Mouse (Mus musculus) embryo, embryonic 11 days (tissue): ENCODE results near the gene Ythdc1.
"Not testable (repeated sequence)": the region's sequence is repeated elsewhere in the genome, so short reads cannot be mapped to it uniquely, and the experiment has no call there.

Experiments used
- DNase-seq: peaks from one replicate; pipeline ENCODE4 v3.0.0-alpha.2; 2015

Ythdc1 gene

DNA sequence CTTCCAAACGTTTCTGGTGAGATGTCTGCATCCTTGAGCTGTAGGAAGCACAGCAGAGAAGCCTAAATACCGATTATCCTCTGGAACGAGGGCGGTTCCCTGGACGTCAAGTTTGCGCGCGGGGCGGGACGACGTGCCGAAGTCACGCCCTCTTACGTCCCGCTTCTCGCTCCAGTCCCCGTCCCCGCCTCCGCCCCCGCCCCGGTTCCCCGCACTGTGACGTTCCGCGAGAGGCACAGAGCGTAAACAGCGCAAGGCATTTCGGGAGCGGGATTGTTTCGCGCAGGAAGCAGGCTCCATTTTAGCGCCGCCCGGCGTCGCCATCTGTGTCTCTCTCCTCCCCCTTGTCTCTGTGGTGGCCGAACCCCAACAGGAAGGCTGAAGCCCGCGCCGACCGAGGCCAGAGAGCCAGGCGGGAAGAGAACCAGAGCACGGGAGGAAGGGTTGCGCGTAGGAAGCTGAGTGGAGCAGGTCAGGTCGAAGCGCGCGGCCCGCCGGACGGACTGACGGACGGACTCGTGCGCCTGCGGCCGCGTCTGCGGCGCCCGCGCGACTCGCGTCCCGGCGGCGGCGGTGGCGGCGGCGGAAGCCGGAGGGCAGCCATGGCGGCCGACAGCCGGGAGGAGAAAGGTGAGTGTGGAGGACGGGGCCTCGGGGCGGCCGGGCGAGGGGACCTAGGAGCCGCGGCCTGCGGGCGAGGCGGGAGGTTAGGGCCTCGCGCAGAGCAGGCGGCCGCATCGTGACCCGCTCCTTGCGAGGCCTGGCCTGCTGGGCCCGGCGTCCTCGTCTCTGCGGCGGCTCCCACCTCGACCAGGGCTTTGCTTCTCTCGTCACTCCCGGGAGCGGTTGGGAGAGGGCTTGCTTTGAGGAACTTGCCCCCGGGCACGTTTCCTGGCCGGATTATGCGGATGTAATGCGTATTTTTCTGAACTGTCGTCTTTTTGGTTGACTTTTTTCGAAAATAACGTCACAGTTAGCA is at the start of gene Ythdc1:
Gene Ythdc1 (plus strand): TSS at position 260 of the 979 bp plus-strand sequence.
- peak; percentile 97 for DNase-seq

DNA sequence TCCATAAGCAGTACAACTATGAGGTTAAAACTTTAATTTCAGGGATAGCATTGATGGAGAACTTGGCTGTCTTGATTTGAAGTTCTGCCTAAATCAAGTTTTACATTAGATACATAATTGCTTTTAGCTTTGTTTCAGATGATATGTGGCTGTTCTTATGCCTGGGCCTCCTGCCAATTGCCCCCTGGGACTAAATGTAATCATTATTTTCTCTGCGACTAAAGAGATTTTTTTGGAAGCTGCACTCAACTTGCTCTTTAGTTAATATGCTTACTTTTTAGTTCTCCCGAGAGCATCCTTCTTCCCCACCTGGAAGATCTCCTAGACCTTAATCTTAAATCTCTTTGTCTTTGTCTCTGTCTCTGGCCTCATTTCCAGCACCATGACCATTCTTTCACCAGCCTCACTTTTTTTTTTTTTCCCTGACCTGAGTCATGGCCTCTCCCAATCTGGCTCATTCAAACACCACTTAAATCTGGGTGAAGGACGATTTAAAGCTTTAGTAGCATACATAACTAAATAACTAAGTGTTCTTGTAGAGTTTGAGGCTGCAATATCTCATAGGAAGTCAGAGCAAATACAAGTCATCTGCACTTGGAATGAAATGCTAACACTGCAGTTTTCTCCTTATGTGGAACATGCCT is 34.9 kb upstream of the Ythdc1 start:
- DNase-seq = no peak

DNA sequence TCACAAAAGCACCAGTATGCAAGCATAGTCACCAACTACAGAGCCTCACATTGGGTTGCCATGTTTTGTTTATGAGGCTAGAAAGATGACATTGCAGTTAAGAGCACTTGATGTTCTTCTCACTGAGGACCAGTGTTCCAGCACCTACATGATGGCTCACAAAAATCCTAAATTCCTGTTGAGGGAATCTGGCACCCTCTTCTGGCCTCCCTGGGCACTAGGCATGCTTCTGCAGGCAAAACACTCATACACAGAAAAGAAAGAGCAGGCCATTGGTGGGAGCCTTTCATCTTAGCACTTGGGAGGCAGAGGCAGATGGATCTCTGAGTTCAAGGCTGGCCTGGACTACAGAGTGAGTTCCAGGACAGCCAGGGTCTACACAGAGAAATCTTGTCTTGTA is 33.0 kb upstream of the Ythdc1 start:
- no peak for DNase-seq

DNA sequence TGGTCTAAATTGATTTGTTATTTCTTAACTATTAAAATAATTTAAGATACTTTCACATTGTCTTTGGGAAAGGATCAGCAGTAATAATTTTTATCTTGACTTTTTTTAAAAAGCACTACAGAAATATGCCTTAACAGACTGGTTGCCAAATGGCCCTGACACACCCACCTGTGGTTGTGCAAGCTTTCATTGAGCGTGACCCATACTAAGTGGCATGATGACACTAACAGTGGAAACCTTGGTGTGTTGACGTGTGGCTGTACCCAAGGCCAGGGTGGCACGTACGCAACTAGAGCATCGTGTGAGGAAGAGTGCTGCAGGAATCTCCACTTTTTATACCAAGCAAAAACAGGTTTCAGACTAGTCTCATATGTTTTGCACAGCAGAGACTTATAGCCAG is 27.1 kb upstream of the Ythdc1 start:
- no peak for DNase-seq

DNA sequence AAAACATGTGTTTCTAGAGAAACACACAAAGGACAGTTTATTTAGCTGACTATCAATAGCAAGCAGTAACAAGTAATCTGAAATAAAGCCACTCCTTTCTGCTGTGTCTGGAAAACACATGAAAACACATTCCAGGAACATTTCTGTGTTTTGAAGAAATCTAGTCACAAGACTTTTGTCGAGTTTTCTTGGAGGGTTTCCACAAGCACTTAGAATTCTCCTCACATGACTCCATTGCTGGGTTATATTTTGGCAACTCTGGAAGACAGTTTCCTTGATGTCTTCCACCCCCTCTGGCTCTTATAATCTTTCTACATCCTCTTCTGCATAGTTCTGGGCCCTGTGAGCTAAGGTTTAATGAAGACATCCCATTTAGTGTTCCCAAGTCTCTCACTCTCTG is 25.6 kb upstream of the Ythdc1 start:
- DNase-seq = no peak

DNA sequence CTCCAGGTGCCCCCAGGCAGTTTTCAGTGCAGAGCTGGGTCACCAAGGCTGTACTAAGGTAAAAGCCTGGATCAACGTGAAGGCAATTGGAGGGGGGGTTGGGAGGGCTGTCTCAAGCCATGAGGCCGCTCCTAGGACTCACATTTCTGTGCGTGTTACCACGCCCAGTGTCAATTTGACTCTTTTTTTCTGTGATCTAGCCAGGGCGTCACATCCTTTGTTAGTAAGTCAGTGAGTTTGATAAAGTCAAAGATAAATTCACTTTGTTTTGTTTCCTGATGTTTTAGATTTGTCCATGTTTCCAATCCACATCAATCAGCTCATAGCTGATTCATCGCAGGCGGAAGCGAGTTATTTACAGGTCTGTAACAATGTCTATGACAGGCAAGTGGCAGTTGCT is 21.0 kb upstream of the Ythdc1 start:
- peak; percentile 18 for DNase-seq

DNA sequence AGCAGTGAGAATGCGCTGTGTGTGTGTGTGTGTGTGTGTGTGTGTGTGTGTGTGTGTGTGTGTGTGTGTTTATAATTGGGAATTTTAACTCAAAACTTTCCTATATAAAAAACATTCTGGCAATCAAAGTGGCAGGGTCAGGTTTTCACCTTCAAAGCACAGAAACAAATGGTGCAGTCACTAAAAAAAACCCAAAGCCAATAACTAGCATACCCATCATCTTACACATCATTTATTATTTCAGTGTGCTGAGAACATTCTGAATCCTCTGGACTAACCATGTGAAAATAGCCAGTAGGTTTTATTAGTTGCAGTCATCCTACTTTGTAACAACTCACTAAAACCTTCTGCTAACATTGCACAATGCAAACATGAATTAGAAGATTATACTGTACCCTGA is 19.8 kb upstream of the Ythdc1 start:
- no peak for DNase-seq

DNA sequence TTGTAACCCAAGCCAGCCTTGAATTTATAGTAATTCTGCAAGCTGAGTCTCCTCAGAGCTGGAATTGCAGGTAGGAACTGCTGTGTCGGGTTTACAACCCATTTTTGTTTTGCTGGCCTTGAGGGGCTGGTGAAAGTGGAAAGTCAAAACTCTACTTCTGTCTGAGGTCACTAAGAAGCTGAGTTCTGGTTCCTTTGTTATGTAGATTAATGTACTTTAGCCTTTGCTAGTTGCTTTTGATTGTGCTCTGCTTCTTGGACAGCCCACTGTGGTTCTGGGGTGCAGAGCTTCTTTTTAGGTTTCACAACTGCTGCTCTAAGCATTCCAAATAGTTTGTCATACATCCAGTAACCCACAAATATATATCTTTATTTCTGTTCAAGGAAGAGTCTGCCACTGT is 17.2 kb upstream of the Ythdc1 start:
- no peak for DNase-seq

DNA sequence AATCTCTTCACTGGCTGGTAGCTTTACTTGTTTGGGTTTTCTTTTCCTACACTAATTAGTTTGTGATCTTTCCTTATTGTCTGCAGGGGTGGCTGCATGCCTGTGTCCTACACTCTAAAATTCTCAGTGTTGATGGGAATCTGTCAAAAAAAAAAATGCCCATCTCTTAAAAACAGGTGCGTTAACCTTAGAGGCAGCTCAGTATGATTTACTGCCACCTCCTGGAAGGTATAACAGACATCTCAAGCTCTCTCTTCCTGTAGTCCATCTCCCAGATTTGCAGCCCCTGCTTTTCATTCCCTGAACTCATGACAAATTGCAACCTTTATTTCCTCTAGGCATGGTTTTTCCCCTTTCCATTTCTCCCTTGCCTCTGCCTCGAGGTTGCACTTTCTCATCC is 14.1 kb upstream of the Ythdc1 start:
- DNase-seq = no peak

DNA sequence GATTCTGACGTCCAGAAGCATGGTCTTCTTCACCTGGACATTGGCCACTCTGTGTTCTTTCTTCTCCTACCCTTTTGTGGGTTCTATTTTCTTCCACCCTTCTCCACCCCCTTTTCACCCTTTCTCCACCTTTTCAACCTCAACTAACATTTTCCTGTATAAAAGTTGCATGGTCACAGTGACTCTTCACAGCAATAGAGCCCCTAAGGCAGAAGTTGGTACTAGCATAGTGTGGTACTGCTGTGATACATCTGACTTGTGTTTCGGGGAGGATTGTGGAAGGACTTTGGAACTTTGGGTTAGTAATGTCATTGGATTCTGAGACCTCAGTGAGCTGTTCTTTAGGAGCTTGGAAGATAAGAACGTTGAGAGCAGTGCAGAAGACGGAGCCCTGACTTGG is 11.8 kb upstream of the Ythdc1 start:
- no peak for DNase-seq

DNA sequence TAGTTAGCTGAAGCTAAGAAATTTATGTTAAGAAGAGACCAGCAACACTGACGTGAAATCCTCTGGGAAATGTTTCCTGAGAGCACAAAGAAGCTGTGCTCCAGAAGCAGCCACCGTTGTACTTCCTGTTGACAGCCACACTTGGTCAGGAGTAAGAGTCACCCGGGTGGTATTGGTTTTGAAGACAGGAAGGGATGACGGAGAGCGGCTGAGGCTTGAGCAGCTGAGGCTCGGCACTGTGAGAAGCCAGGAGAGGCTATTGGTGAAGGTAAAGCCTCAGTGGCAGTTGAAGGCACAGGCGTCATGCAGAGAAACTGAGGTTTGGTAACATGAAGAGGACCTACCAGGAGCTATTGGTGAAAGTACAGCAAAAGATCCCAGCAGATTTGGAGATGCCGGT is 11.2 kb upstream of the Ythdc1 start:
- DNase-seq = no peak

DNA sequence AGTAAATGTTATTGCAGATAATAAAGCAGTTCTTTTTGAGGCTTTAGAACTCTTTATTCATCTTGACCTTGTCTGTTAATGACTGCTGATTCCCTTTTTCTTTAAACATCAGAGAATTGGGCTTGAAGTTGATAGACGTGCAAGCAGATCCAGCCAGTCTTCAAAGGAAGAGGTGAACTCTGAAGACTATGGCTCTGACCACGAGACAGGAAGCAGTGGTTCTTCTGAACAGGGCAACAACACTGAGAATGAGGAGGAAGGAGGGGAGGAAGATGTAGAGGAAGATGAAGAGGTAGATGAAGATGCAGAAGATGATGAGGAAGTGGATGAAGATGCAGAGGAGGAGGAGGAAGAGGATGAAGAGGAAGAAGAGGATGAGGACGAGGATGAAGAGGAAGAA is 12.8 kb downstream of the Ythdc1 start:
- no peak for DNase-seq

DNA sequence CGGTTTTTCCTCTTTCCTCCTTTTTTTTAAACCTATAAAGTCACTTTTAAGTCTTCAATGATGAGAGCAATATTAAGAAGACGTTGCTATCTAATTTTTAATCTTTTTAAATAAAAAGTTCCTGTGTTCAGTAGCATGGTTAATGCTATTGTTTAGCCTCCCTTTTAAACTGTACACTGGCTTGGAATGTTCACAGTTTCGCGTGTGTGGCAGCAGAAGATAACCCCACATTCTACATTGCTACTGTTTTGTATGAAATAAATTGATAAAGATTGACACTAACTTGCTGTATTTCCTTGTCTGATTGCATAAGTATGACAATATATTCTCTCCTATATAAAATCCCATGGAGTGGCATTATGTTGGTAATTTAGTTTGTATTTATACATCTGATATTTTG is 32.4 kb downstream of the Ythdc1 start:
- not testable (repeated sequence) for DNase-seq

DNA sequence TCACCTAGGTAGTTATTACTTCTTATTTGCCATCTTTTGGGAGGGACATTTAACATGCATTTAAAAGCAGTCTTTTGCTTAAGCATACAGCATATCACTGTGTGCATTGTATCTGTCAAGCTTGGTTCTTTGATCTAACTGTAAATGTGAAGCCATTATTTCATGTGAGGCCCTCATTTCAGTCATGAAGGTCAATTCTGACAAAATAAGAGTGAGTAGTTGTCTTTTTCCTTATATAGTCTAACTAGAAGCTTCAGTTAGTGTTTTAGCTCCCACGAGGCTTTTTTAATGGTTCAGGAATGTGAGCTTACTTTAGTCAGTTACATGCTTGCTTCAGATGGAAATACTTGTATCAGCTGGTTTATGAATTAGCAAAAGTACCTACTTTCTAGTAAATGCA is 34.1 kb downstream of the Ythdc1 start:
- DNase-seq = no peak

DNA sequence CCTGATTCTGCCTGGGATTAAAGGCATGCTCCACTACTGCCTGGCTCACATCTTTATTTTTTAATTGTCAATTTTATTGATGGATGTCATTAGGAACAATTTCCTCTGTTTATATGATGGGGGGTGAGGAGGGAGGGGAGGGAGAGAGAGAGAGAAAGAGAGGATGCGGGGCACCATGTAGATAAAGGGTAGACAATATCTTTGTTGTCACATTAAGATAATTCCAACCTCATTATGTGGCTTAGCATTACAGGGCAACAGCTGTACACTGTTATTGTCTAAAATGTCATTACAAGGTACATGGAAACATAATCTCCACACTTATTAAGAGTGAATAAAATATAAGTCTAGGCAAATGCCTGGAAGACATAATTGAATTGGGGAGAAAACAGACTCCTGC is 35.5 kb downstream of the Ythdc1 start:
- no peak for DNase-seq

DNA sequence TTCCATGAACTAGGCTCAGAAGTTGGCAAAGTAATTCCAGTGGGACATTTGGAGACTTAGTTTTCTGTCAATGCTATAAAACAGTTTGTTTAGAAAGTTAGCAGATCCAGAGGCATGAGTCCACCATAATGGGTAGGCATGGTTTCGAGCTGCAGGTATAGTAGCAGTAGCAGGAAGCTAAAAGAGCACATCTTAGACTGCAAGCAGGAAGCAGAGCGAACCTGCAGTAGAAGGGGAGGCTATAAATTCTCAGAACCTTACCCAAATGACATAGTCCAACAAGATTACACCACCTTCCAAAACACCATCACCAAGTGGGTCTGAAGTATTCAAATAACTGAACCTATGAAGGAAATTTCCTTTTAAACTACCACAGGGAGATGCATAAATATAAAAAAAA is 36.2 kb downstream of the Ythdc1 start:
- DNase-seq = no peak

DNA sequence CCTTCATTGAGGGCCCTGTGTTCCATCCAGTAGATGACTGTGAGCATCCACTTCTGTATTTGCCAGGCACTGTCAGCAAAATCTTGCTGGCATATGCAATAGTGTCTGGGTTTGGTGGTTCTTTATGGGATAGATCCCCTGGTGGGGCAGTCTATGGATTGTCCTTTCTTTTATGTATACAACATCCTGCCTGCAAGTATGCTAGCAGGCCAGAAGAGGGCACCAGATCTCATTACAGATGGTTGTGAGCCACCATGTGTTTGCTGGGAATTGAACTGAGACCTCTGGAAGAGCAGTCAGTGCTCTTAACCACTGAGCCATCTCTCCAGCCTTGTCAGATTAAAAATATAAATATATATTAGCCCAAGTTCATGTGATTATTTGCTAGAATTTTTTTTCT is 37.2 kb downstream of the Ythdc1 start:
- DNase-seq = not testable (repeated sequence)

DNA sequence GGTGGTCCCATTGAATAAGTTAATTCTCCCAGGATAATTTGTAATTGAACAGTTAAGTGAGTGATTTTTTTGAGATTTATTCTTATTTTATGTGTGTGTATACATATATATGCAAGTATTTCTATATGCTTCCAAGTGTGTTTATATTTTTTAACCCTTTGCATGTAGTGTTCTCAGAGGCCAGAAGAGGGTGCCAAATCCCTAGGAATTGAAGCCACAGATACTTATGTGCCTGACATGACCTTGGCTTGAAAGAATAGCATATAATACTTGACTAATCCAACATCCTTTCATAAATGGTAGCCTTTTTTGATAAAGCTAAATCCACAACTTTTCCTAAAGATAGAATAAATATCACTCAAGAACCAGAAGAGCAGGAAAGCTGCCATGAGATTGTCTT is 46.1 kb downstream of the Ythdc1 start:
- peak; percentile 61 for DNase-seq

DNA sequence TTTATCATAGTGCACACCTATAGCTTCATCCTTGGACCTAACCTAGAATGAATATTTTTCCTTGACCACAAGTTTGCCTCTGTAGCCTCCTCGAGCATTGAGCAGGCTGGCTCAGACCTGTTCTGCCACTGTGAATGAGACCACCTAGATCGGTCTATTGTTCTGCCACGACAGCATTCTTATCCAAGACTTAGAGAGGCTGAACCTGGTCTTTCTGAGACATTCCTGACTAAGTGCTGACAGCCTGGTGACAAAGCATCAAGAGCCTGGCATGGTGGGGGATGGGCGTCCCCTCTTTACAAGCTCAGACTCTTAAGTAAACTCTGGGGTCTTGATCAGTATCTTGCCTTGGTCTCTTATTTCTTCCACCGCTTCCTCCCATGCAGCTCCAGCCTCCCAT is 47.6 kb downstream of the Ythdc1 start:
- no peak for DNase-seq

DNA sequence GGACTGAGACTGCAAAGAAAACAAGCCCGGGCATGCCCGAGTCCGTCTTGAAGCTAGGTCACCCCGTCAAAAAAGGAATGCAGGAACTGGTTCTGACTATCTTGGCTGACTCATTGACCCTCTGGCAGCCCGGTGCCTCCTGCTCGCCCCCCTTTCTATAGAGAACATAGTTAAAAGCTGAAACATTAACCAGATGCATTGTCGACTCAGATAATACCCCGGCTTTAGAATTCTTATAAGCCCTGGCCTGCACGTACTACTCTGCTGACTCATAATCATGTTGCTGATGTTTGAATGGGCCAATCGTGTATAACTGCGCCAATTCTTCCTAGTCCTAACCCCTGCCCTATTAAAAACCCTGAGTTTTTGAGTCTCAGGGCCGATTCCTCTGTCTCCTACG is 52.5 kb downstream of the Ythdc1 start:
- not testable (repeated sequence) for DNase-seq

DNA sequence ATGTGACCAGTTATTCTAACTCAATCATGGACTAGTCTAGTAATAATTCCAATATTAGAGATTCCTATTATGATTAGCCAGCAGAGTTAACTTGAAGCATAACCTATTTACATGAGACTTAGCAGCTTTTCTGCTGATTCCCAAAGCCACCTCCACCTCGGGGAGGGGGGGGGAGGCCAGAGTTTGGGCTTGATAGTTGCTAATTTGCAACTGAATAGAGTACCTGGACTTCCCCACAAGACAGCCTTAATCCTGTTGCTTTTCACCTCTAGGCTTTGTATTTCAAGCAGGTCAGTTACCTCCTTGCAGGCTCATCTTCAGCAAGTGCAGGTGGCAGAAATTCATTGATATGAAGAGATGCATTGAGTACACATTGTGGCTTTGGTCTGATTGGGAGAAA is 53.7 kb downstream of the Ythdc1 start:
- no peak for DNase-seq

DNA sequence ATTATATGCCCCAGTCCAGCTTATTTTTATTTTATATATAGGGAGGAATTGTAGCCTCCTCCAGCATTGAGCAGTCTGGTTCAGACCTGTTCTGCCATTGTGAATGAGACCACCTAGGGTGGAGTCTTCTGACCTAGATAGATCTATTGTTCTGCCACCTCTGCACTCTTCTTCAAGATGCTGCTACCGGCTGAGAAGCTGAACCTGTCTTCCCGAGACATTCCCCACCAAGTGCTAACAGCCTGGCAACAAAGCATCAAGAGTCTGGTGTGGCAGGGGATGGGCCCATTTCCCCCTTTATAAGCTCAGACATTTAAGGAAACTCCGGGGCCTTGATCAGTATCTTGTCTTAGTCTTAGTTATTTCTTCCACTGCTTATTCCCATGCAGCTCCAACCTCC is 54.3 kb downstream of the Ythdc1 start:
- no peak for DNase-seq

DNA sequence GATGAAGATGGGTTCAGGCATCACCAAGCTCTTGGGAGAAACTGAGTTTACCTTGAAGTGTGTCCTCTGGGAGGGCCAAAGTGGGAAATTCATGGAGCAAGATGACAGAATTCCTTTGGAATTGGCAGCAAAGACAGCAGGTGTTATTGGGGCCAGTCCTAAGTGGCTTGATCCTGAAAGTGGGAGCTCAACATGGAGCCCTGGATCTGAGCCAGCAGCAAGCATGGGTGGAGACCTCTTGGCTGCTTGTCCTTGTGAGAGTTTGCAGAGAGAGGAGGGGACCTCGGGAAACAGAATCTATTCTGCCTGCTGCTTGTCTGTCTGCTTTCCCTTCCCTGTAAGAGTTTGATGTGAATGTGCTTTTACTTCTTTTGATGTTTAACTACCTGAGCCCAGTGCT is 67.9 kb downstream of the Ythdc1 start:
- DNase-seq = no peak
